Mouse (Mus musculus): ENCODE data around the gene Zfp52. TPM values are rescaled to one million over a fixed set of nuclear protein-coding genes. Genes with fewer than 3 reads are reported as not detected.

Gene Zfp52
- 5.4 and 5.5 TPM in 2 replicates for polyA plus RNA-seq (2015; fragmentation: Nextera tagmentation; extraction: Ambion mirVana)

- 3% methylated on average over 21 of the region's 21 CpGs for WGBS
- Histone ChIP-seq H3K4me2 (peak within 1 kb of the TSS; percentile 77), H3K27ac (peak within 1 kb of the TSS; percentile 75), H3K36me3 (no peaks in the 10 kb centered on the region), H3K4me3 (peak within 1 kb of the TSS; percentile 59), H3K27me3 (no peaks in the 10 kb centered on the region), H3K4me1 (peaks cover 22% of the 10 kb centered on the region), H3K9ac (peak within 1 kb of the TSS; percentile 31), H3K9me3 (no peaks in the 10 kb centered on the region)
- ATAC-seq (ENCODE audit: insufficient number of reproducible peaks, low FRiP score, low TSS enrichment, low read depth), result peak; percentile 69
These were observed at the start of gene Zfp52 for GRCm38 (mm10) chr17:21535096-21536001. Zfp52 (plus strand) TSS chr17:21535539.

- H3K9ac ChIP-seq, result peak within 1 kb of the TSS; percentile 64
- H3K9me3 ChIP-seq, result no peaks in the 10 kb centered on the region
- peak; percentile 99 for ATAC-seq (ENCODE audit: insufficient number of reproducible peaks, low FRiP score, low TSS enrichment, low read depth)
- peak within 1 kb of the TSS; percentile 60 for H3K4me2 ChIP-seq
- peak within 1 kb of the TSS; percentile 79 for H3K27ac ChIP-seq
- peaks cover 4% of the 10 kb centered on the region; the same call in 1 of the 2 replicates for H3K36me3 ChIP-seq
- H3K4me3 ChIP-seq, result peak within 1 kb of the TSS; percentile 65
- H3K4me1 ChIP-seq, result peaks cover 6% of the 10 kb centered on the region
- H3K27me3 ChIP-seq, result no peaks in the 10 kb centered on the region
- WGBS, result 1% methylated on average over 34 of the region's 34 CpGs
These were observed 46.4 kb upstream of the Zfp52 start, which contains the start of gene Zfp53 for GRCm38 (mm10) chr17:21488760-21489499. Zfp53 (plus strand) TSS chr17:21488998.

- Histone ChIP-seq H3K9ac (peak overlapping the region; percentile 64), H3K9me3 (no peaks in the 10 kb centered on the region), H3K27me3 (no peaks in the 10 kb centered on the region), H3K27ac (no peak overlapping the region), H3K4me1 (peaks cover 6% of the 10 kb centered on the region), H3K36me3 (peaks cover 4% of the 10 kb centered on the region; the same call in 1 of the 2 replicates), H3K4me2 (peak overlapping the region; percentile 60), H3K4me3 (peak overlapping the region; percentile 65)
- 21% methylated on average over 8 of the region's 8 CpGs for WGBS
- ATAC-seq (ENCODE audit: insufficient number of reproducible peaks, low FRiP score, low TSS enrichment, low read depth), result no peak
These were observed 45.8 kb upstream of the Zfp52 start for GRCm38 (mm10) chr17:21489500-21490001.

DNA sequence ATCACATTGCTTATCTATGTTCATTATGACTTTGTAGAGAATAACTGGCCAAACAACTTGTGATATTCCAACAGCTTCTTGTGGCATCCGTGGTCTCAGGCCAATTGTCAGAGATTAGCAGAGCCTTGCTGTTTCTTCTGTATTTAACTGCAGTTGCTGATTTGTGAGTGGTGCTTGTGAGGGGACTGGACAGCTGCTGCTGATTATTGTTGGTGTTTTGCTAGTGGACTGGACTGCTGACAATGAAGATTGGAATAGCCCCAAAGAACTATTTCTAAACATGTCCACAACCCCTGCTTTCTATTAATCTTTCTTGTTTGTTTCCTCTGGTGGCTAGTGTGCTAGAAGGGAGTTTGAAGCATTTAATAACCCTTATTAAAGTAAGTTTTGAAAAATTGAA, 34.0 kb upstream of the Zfp52 start:
- Histone ChIP-seq H3K27ac (no peak overlapping the region), H3K4me1 (no peaks in the 10 kb centered on the region), H3K4me3 (no peak overlapping the region), H3K36me3 (peaks cover 13% of the 10 kb centered on the region), H3K9ac (no peak overlapping the region), H3K9me3 (no peaks in the 10 kb centered on the region), H3K4me2 (no peak overlapping the region), H3K27me3 (no peaks in the 10 kb centered on the region)
- WGBS, result 82% methylated on average over 1 of the region's 1 CpGs
- ATAC-seq (ENCODE audit: insufficient number of reproducible peaks, low FRiP score, low TSS enrichment, low read depth), result no peak

- H3K4me3 ChIP-seq, result no peak overlapping the region
- no peak for ATAC-seq (ENCODE audit: insufficient number of reproducible peaks, low FRiP score, low TSS enrichment, low read depth)
- no peaks in the 10 kb centered on the region for H3K9me3 ChIP-seq
- WGBS, result 93% methylated on average over 1 of the region's 1 CpGs
- no peak overlapping the region for H3K27ac ChIP-seq
- no peak overlapping the region for H3K9ac ChIP-seq
- peaks cover 24% of the 10 kb centered on the region for H3K36me3 ChIP-seq
- no peak overlapping the region for H3K4me2 ChIP-seq
- no peaks in the 10 kb centered on the region for H3K27me3 ChIP-seq
- H3K4me1 ChIP-seq, result no peaks in the 10 kb centered on the region
These were observed 30.8 kb upstream of the Zfp52 start for GRCm38 (mm10) chr17:21504524-21504923.

DNA sequence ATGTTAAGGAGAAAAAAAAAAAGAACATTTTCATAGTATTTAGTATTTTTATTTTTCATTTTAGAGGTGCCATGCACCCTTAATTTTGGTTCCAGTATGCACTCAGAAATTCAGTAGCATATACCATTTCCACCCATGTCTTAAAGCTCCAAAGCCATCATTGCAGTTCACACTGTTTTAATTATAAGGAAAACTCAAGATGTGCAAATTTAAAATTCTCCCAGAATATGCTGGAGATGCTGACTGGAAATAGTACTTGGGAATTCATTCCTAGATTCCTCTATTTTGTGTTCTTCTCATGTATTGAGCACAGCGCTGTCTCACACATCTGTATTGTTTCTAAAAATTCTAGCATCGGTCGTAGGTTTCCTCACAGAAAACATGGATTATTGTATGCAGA, 29.1 kb upstream of the Zfp52 start:
- WGBS, result 91% methylated on average over 3 of the region's 3 CpGs
- Histone ChIP-seq H3K27me3 (no peaks in the 10 kb centered on the region), H3K4me2 (no peak overlapping the region), H3K27ac (no peak overlapping the region), H3K9me3 (no peaks in the 10 kb centered on the region), H3K9ac (no peak overlapping the region), H3K36me3 (peaks cover 28% of the 10 kb centered on the region), H3K4me1 (no peaks in the 10 kb centered on the region), H3K4me3 (no peak overlapping the region)
- ATAC-seq (ENCODE audit: insufficient number of reproducible peaks, low FRiP score, low TSS enrichment, low read depth), result no peak

DNA sequence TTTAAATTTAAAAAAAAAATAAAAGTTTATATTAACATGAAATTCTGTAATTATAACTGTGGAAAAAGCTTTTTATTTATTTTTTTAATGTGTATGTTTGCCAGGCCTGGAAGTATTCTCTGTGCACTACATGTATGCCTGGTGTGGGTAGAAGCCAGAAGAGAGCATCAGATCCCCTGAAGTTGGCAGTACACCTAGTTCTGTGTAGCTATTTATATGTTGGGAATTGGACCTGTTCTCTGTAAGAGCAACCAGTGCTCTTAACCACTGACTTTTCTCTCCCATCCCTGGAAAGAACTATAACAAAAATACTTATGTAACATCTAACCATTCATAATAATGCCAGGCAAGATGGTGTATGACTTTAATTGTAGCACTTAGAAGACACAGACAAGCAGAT, 25.6 kb upstream of the Zfp52 start:
- Histone ChIP-seq H3K9ac (no peak overlapping the region), H3K4me1 (no peaks in the 10 kb centered on the region), H3K27me3 (no peaks in the 10 kb centered on the region), H3K9me3 (no peaks in the 10 kb centered on the region), H3K4me2 (no peak overlapping the region), H3K4me3 (no peak overlapping the region), H3K36me3 (peaks cover 29% of the 10 kb centered on the region), H3K27ac (no peak overlapping the region)
- no peak for ATAC-seq (ENCODE audit: insufficient number of reproducible peaks, low FRiP score, low TSS enrichment, low read depth)

DNA sequence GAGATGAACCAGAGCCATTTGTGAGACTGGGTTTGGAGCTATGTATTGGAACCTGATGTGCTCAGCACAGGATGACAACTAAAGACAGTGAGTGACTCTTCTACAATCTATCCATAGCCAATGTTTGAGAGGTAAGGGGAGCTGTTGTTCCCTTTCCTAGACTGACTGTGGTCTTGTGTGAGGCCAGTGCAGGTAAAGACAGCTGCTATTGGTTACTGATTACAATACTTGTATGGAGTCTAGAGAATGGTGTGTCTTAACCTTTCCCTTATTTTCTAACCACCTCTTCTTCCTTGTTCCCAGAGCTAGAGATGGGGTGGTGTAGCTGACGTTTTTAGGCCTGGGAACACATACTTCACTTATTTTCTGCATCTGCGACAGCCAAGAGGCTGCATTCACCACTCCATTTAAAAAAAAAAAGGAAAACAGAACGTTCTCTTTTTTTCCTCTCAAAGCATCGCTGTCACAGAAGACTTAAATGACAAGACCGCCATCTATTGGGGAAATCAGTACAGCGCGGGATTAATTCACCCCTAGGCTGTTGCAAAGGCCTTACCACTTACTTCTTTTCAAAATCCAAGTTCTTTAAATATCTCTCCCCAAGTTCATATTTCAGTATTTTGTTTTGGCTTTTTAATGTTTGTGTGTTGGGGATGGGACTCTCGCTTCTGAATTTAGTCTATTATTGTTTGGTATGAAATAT, 19.8 kb upstream of the Zfp52 start:
- Histone ChIP-seq H3K9ac (no peak overlapping the region), H3K4me2 (peak overlapping the region; percentile 68), H3K4me3 (peak overlapping the region; percentile 52), H3K27me3 (no peaks in the 10 kb centered on the region), H3K9me3 (no peaks in the 10 kb centered on the region), H3K36me3 (0 out of 2 replicates have a peak, but pooled peaks cover 7% of the 10 kb centered on the region), H3K27ac (peak overlapping the region; percentile 95), H3K4me1 (peaks cover 4% of the 10 kb centered on the region)
- ATAC-seq (ENCODE audit: insufficient number of reproducible peaks, low FRiP score, low TSS enrichment, low read depth), result no peak
- WGBS, result under 1% methylated on average over 8 of the region's 8 CpGs

- no peaks in the 10 kb centered on the region for H3K9me3 ChIP-seq
- peak overlapping the region; percentile 68 for H3K4me2 ChIP-seq
- H3K4me1 ChIP-seq, result peaks cover 4% of the 10 kb centered on the region
- peak; percentile 88 for ATAC-seq (ENCODE audit: insufficient number of reproducible peaks, low FRiP score, low TSS enrichment, low read depth)
- H3K27ac ChIP-seq, result peak overlapping the region; percentile 95
- H3K36me3 ChIP-seq, result no peaks in the 10 kb centered on the region
- H3K9ac ChIP-seq, result peak overlapping the region; percentile 56
- peak overlapping the region; percentile 52 for H3K4me3 ChIP-seq
- WGBS, result under 1% methylated on average over 37 of the region's 37 CpGs
- H3K27me3 ChIP-seq, result no peaks in the 10 kb centered on the region
These were observed 18.9 kb upstream of the Zfp52 start for GRCm38 (mm10) chr17:21516201-21517129.

- no peaks in the 10 kb centered on the region for H3K9me3 ChIP-seq
- H3K4me2 ChIP-seq, result peak overlapping the region; percentile 68
- 37% methylated on average over 4 of the region's 4 CpGs for WGBS
- peak overlapping the region; percentile 56 for H3K9ac ChIP-seq
- H3K36me3 ChIP-seq, result no peaks in the 10 kb centered on the region
- peaks cover 4% of the 10 kb centered on the region for H3K4me1 ChIP-seq
- no peak for ATAC-seq (ENCODE audit: insufficient number of reproducible peaks, low FRiP score, low TSS enrichment, low read depth)
- peak overlapping the region; percentile 95 for H3K27ac ChIP-seq
- H3K27me3 ChIP-seq, result no peaks in the 10 kb centered on the region
- peak overlapping the region; percentile 52 for H3K4me3 ChIP-seq
These were observed 18.1 kb upstream of the Zfp52 start for GRCm38 (mm10) chr17:21517130-21517671.
